Mouse (Mus musculus): ENCODE data around the gene Rc3h2. TPM values are rescaled to one million over a fixed set of nuclear protein-coding genes. Genes with fewer than 3 reads are reported as not detected.
A peak's percentile ranks its signal among the peaks of the same experiment; 100 is the strongest.

Gene Rc3h2
- 52.8 and 60.9 TPM in 2 replicates for polyA plus RNA-seq (2011; ENCODE audit: insufficient read depth, insufficient read length, low read depth, missing spikeins)

DNA sequence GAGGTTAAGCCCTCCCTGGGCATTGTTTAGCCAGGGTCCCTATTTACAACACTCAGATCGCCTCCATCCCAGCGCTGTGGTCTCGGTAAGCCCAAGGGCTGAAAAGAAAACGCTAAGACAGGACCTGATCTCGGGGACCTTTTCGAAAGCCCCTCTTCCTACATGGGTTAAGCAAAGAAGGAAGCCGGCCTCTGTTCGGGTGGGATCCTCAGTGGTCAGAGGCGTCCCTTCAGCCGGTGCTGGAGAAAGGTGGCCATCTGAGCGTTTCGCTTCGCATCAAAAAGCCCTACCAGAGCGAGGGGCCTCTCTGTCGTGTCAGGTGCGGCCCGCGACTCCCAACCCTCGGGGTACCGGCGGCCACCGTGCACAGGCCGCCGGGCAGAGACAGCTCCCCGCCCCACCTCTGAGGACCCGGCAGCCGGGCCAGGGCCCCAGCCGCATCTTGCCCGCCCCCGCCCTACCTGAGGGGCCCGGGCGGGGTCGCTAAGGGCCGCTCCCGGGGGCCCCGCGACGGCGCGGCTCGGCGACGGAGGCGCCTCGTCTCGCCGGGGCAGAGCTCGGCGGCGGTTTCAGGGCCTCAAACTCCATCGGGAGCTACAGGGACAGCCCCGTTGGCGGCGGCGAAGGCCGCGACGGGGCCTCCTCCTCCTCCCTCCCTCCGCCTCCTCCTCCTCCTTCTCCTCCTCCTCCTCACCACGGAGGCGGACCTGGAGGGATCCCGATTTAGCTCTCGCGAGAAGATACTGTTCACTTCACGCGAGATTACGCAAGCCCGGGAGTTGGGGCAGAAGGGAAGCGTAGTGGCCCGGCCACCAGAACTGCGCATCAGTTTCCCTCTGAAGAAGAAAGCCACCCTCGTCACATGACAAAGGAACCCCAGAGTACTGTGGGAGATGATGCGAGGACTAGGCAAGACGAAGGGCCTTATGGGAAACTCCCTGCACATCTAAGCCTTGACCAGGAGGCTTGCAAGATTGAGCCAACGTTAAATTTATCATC, at the start of gene Rc3h2:
Rc3h2 (minus strand) TSS at position 598 of the 999 bp plus-strand sequence.
- Histone ChIP-seq H3K9me3 (replicated peaks; ENCODE audit: control insufficient read depth, insufficient read depth, low read length, poor library complexity, severe bottlenecking) (no peaks in the 10 kb centered on the region), H3K4me3 (ENCODE audit: low read depth, low read length) (peak within 1 kb of the TSS; percentile 85), H3K27ac (ENCODE audit: insufficient read depth, low read length) (peak within 1 kb of the TSS; percentile 26; the same call in 1 of the 2 replicates), H3K36me3 (ENCODE audit: control insufficient read depth, insufficient read depth, low read length, poor library complexity, severe bottlenecking) (no peaks in the 10 kb centered on the region; the same call in 1 of the 2 replicates), H3K27me3 (ENCODE audit: control insufficient read depth, insufficient read depth, low read length, poor library complexity, severe bottlenecking) (no peaks in the 10 kb centered on the region), H3K9ac (ENCODE audit: low read depth, poor library complexity, severe bottlenecking) (peak within 1 kb of the TSS; percentile 93), H3K4me1 (ENCODE audit: control insufficient read depth, insufficient read depth, low read length) (no peaks in the 10 kb centered on the region)
- TF ChIP-seq CTCF (IDR thresholded peaks at IDR 0.05; ENCODE audit: low read depth, low read length) (no peak), POLR2A (IDR thresholded peaks at IDR 0.05; ENCODE audit: insufficient read depth, low read length) (peak; percentile 93)

DNA sequence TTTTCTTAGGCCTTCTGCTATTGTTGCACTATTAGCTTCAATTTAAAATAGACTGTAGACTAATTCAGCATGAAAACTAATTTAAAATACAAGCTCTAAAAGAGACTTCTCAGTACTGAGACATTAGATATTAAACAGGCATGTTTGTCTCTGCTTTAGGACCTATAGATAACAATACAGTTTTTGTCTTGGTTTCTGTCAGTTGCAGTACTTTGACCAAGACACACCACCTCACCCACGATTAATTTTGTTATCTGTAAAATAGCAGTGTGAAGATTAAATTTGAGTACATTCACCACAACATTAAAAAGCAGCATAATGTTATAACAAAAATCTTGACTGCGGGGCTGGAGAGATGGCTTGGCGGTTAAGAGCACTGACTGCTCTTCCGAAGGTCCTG, 43.6 kb upstream of the Rc3h2 start:
- TF ChIP-seq EP300 (IDR thresholded peaks at IDR 0.05; ENCODE audit: insufficient read depth, low read depth, low read length) (no peak), CTCF (IDR thresholded peaks at IDR 0.05; ENCODE audit: low read depth, low read length) (no peak), POLR2A (IDR thresholded peaks at IDR 0.05; ENCODE audit: insufficient read depth, low read length) (no peak)
- H3K27me3 ChIP-seq (ENCODE audit: control insufficient read depth, insufficient read depth, low read length, poor library complexity, severe bottlenecking), result no peaks in the 10 kb centered on the region
- H3K27ac ChIP-seq (ENCODE audit: insufficient read depth, low read length), result no peak overlapping the region
- H3K9me3 ChIP-seq (replicated peaks; ENCODE audit: control insufficient read depth, insufficient read depth, low read length, poor library complexity, severe bottlenecking), result no peaks in the 10 kb centered on the region
- H3K4me3 ChIP-seq (ENCODE audit: low read depth, low read length), result no peak overlapping the region
- no peaks in the 10 kb centered on the region for H3K4me1 ChIP-seq (ENCODE audit: control insufficient read depth, insufficient read depth, low read length)
- peaks cover 5% of the 10 kb centered on the region; the same call in 1 of the 2 replicates for H3K36me3 ChIP-seq (ENCODE audit: control insufficient read depth, insufficient read depth, low read length, poor library complexity, severe bottlenecking)
- no peak overlapping the region for H3K9ac ChIP-seq (ENCODE audit: low read depth, poor library complexity, severe bottlenecking)

DNA sequence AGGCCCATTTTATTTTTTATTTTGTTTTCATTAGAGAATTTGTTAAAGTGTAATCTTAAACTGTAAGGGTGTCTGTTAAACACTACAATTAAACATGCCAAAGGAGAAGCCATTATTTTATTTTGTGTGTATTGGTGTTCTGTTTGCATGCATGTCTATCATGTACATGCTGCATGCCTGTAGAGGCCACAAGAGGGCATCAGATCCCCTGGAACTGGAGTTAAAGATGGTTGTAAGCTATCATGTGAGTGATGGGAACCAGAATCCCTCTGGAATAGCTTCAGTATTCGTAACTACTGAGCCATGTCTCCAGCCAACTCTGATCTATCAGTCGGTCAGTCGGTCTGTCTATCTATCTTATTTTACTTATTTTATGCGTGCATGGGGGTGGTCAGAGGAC, 38.0 kb upstream of the Rc3h2 start:
- no peaks in the 10 kb centered on the region for H3K9me3 ChIP-seq (replicated peaks; ENCODE audit: control insufficient read depth, insufficient read depth, low read length, poor library complexity, severe bottlenecking)
- no peaks in the 10 kb centered on the region for H3K27me3 ChIP-seq (ENCODE audit: control insufficient read depth, insufficient read depth, low read length, poor library complexity, severe bottlenecking)
- no peaks in the 10 kb centered on the region for H3K4me1 ChIP-seq (ENCODE audit: control insufficient read depth, insufficient read depth, low read length)
- no peak overlapping the region for H3K27ac ChIP-seq (ENCODE audit: insufficient read depth, low read length)
- no peak for TF ChIP-seq EP300 (IDR thresholded peaks at IDR 0.05; ENCODE audit: insufficient read depth, low read depth, low read length)
- no peak for TF ChIP-seq CTCF (IDR thresholded peaks at IDR 0.05; ENCODE audit: low read depth, low read length)
- TF ChIP-seq POLR2A (IDR thresholded peaks at IDR 0.05; ENCODE audit: insufficient read depth, low read length), result no peak
- H3K9ac ChIP-seq (ENCODE audit: low read depth, poor library complexity, severe bottlenecking), result no peak overlapping the region
- no peak overlapping the region for H3K4me3 ChIP-seq (ENCODE audit: low read depth, low read length)
- H3K36me3 ChIP-seq (ENCODE audit: control insufficient read depth, insufficient read depth, low read length, poor library complexity, severe bottlenecking), result no peaks in the 10 kb centered on the region

DNA sequence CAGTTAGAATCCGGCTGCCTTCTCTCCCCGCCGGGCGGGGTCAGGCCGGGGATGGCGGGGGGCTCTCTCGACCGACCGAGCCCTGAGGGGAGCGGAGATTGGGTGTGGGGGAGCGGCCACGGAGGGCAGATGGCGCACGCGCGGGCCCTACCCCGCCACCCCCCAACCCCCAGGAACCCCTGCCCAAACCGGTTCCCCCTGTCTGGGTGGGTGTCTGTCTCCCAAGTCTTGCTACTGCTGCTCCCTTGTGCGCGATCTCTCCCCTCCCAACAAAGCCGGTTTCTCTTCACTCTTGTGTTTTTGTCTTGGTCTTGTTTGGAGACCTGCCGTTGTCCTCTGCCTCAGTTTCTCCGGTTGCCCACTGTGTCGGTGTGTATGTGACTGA, 29.7 kb upstream of the Rc3h2 start:
- H3K9me3 ChIP-seq (replicated peaks; ENCODE audit: control insufficient read depth, insufficient read depth, low read length, poor library complexity, severe bottlenecking), result no peaks in the 10 kb centered on the region
- TF ChIP-seq EP300 (IDR thresholded peaks at IDR 0.05; ENCODE audit: insufficient read depth, low read depth, low read length), result no peak
- no peak for TF ChIP-seq CTCF (IDR thresholded peaks at IDR 0.05; ENCODE audit: low read depth, low read length)
- TF ChIP-seq POLR2A (IDR thresholded peaks at IDR 0.05; ENCODE audit: insufficient read depth, low read length), result no peak
- H3K27me3 ChIP-seq (ENCODE audit: control insufficient read depth, insufficient read depth, low read length, poor library complexity, severe bottlenecking), result no peaks in the 10 kb centered on the region
- H3K36me3 ChIP-seq (ENCODE audit: control insufficient read depth, insufficient read depth, low read length, poor library complexity, severe bottlenecking), result 0 out of 2 replicates have a peak, but pooled peaks cover 1% of the 10 kb centered on the region
- no peaks in the 10 kb centered on the region for H3K4me1 ChIP-seq (ENCODE audit: control insufficient read depth, insufficient read depth, low read length)
- H3K27ac ChIP-seq (ENCODE audit: insufficient read depth, low read length), result peak overlapping the region; percentile 41
- peak overlapping the region; percentile 90 for H3K9ac ChIP-seq (ENCODE audit: low read depth, poor library complexity, severe bottlenecking)
- peak overlapping the region; percentile 93 for H3K4me3 ChIP-seq (ENCODE audit: low read depth, low read length)

DNA sequence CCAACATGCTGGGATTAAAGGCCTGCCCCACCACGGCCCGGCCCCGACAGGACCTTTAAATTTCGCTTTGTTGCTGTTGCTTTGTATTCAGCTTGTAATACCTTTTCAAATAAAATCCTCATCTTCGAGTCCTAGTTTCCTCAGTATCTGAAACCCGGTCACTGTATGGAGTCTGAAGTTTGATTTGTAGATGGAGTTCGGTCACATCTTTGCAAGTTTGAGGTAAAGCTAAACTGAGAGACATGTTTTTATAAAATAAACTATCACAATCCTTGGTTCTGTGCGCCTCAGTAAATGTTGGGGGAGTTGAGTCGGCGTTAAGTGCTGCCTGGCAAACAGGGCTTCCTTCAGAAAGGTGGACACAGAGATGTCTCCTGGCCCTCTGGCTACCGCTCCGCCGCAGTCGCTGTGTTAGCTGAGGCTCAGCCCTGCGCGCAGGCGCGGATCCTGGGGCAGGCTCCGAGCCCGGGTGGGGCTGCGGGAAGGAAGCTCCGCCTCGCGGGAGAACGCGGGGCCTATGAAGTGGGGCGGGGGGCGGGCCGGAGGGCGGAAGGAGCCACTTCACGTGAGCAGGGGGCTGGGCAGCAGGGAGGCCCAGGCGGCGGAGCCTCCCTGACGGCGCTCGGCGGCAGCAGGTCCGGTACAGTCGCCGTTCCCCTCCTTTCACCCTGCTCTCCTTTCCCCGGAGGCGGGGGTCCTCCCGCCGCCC, 29.1 kb upstream of the Rc3h2 start:
- H3K9me3 ChIP-seq (replicated peaks; ENCODE audit: control insufficient read depth, insufficient read depth, low read length, poor library complexity, severe bottlenecking), result no peaks in the 10 kb centered on the region
- H3K27ac ChIP-seq (ENCODE audit: insufficient read depth, low read length), result peak overlapping the region; percentile 51
- TF ChIP-seq POLR2A (IDR thresholded peaks at IDR 0.05; ENCODE audit: insufficient read depth, low read length) (peak; percentile 90), EP300 (IDR thresholded peaks at IDR 0.05; ENCODE audit: insufficient read depth, low read depth, low read length) (no peak), CTCF (IDR thresholded peaks at IDR 0.05; ENCODE audit: low read depth, low read length) (no peak)
- H3K4me1 ChIP-seq (ENCODE audit: control insufficient read depth, insufficient read depth, low read length), result no peaks in the 10 kb centered on the region
- 0 out of 2 replicates have a peak, but pooled peaks cover 3% of the 10 kb centered on the region for H3K36me3 ChIP-seq (ENCODE audit: control insufficient read depth, insufficient read depth, low read length, poor library complexity, severe bottlenecking)
- peak overlapping the region; percentile 90 for H3K9ac ChIP-seq (ENCODE audit: low read depth, poor library complexity, severe bottlenecking)
- peak overlapping the region; percentile 93 for H3K4me3 ChIP-seq (ENCODE audit: low read depth, low read length)
- no peaks in the 10 kb centered on the region for H3K27me3 ChIP-seq (ENCODE audit: control insufficient read depth, insufficient read depth, low read length, poor library complexity, severe bottlenecking)
